Mouse (Mus musculus) myocyte (in vitro differentiated cells): ENCODE data around the gene Cdk5r1. TPM values are rescaled to one million over a fixed set of nuclear protein-coding genes. Genes with fewer than 3 reads are reported as not detected.

ENCODE experiments used
- H3K27me3 ChIP-seq: one replicate; pipeline ENCODE4 v1.6.1; 2011; ENCODE audit not compliant: control insufficient read depth, insufficient read depth, insufficient read length
- H3K36me3 ChIP-seq: one replicate; pipeline ENCODE4 v1.6.1; 2011; ENCODE audit not compliant: control insufficient read depth, insufficient read depth
- H3K4me2 ChIP-seq: one replicate; pipeline ENCODE4 v1.6.1; 2011; ENCODE audit warnings: low read depth, control low read depth
- H3K4me3 ChIP-seq: one replicate; pipeline ENCODE4 v1.5.1; 2011; ENCODE audit warnings: mild to moderate bottlenecking, control low read depth, moderate library complexity
- H3K79me2 ChIP-seq: one replicate; pipeline ENCODE4 v1.6.1; 2011; ENCODE audit not compliant: control insufficient read depth, insufficient read depth
- H3ac ChIP-seq: one replicate; pipeline ENCODE4 v1.6.1; 2011; ENCODE audit not compliant: control insufficient read depth, insufficient read length
- CEBPB ChIP-seq: IDR thresholded peaks from 2 replicates; pipeline ENCODE4 v1.6.1; 2011; ENCODE audit warnings: mild to moderate bottlenecking, moderate library complexity; ENCODE audit not compliant: poor library complexity, insufficient read depth, severe bottlenecking
- E2F4 ChIP-seq: IDR thresholded peaks from one replicate; pipeline ENCODE4 v1.6.1; 2011; ENCODE audit warnings: mild to moderate bottlenecking, control low read depth, moderate library complexity; ENCODE audit not compliant: insufficient read depth
- MAX ChIP-seq: IDR thresholded peaks from one replicate; pipeline ENCODE4 v1.6.1; 2011; ENCODE audit warnings: low read depth, mild to moderate bottlenecking, control low read depth
- MYOD1 ChIP-seq, 3 experiments: IDR thresholded peaks; one replicate each; pipeline ENCODE4 v1.6.1; 2011; ENCODE audit warnings: control low read depth in 2 of 3, low read depth in 2 of 3, mild to moderate bottlenecking in 2 of 3, moderate library complexity in 1 of 3; ENCODE audit not compliant: insufficient read length in 2 of 3, control insufficient read depth in 1 of 3
- MYOG ChIP-seq, 3 experiments: IDR thresholded peaks; one replicate each; pipeline ENCODE4 v1.6.1; 2011; ENCODE audit warnings: control low read depth in 2 of 3, low read depth in 2 of 3, mild to moderate bottlenecking in 2 of 3; ENCODE audit not compliant: insufficient read length in 2 of 3, control insufficient read depth in 1 of 3, insufficient read depth in 1 of 3
- POLR2A ChIP-seq: IDR thresholded peaks from one replicate; pipeline ENCODE4 v1.6.1; 2011; ENCODE audit warnings: low read depth, mild to moderate bottlenecking, control low read depth, moderate library complexity; ENCODE audit not compliant: insufficient read length
- POLR2AphosphoS2 ChIP-seq: IDR thresholded peaks from one replicate; pipeline ENCODE4 v1.6.1; 2011; ENCODE audit warnings: low read depth, control low read depth; ENCODE audit not compliant: insufficient read length
- REST ChIP-seq: IDR thresholded peaks from one replicate; pipeline ENCODE4 v1.6.1; 2011; ENCODE audit warnings: mild to moderate bottlenecking, control low read depth, moderate library complexity; ENCODE audit not compliant: insufficient read depth, insufficient read length
- SRF ChIP-seq: IDR thresholded peaks from one replicate; pipeline ENCODE4 v1.6.1; 2011; ENCODE audit warnings: low read depth; ENCODE audit not compliant: control insufficient read depth, insufficient read length
- TCF12 ChIP-seq: IDR thresholded peaks from one replicate; pipeline ENCODE4 v1.6.1; 2011; ENCODE audit warnings: mild to moderate bottlenecking, control low read depth; ENCODE audit not compliant: poor library complexity, insufficient read depth, severe bottlenecking
- TCF3 ChIP-seq: IDR thresholded peaks from one replicate; pipeline ENCODE4 v1.6.1; 2011; ENCODE audit warnings: low read depth, control low read depth; ENCODE audit not compliant: insufficient read length
- USF1 ChIP-seq: IDR thresholded peaks from one replicate; pipeline ENCODE4 v1.6.1; 2011; ENCODE audit warnings: low read depth, mild to moderate bottlenecking, control low read depth, moderate library complexity
- polyA plus RNA-seq: library from polyadenylated mRNA; unstranded; fragments of >200 nt; fragmentation: generic; extraction: Trizol; gene quantifications from one replicate; pipeline ENCODE4 v1.2.1, GENCODE M21; 2012; ENCODE audit warnings: missing spikeins

Gene Cdk5r1
- polyA plus RNA-seq, 1 experiment, result 11.3 TPM

DNA sequence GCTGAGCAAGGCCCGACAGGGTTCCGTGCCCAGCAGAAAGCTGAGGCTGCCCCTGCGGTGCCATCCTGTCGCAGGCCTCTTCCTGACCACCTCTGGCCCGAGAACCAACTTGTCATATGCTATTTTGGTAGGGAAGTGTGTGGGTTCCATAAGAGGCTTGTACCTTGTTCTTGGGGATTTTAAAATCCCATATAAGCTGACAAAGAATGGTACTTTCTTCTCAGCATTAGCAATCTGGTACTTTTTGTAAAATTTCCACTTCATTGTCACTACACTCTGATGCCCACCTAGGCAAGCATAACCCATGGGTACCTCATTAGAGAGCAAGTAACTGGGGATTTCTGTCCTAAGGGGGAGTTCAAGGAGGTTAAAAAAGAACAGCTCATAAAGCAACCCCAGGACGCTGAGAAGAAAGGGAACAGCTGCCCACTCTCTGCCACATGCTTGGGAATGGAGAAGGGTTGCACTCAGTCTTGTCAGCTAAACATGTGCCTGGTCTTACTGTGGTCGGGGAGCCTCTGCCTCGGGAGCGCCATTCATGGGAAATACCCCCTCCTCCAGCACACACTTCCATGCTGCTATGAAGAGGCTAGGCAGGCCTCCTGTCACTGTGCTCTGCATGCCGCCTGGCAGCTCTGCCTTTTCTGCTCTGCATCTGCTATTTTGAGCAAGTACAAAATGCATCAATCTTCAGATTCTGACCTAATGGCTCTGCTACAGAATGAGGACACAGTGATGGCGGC, 21.7 kb downstream of the Cdk5r1 start:
- H3K27me3 ChIP-seq, result no peaks in the 10 kb centered on the region
- peak overlapping the region; percentile 87 for H3K4me2 ChIP-seq
- TF ChIP-seq MAX (no peak), MYOG (IDR thresholded peaks at IDR 0.05; ENCODE audit: control insufficient read depth in 1 of 3, insufficient read depth in 1 of 3, insufficient read length in 2 of 3, low read depth in 2 of 3) (peak; percentile 49 to 88 (median 80)), POLR2AphosphoS2 (no peak), TCF12 (peak; percentile 30), E2F4 (no peak), POLR2A (no peak), SRF (no peak), TCF3 (no peak), MYOD1 (IDR thresholded peaks at IDR 0.05; ENCODE audit: control insufficient read depth in 1 of 3, insufficient read length in 2 of 3, low read depth in 2 of 3) (peak; percentile 33 to 93 (median 91))
- H3K79me2 ChIP-seq, result no peaks in the 10 kb centered on the region
- no peaks in the 10 kb centered on the region for H3K36me3 ChIP-seq
- H3K4me3 ChIP-seq, result no peak overlapping the region
- H3ac ChIP-seq, result no peak overlapping the region

DNA sequence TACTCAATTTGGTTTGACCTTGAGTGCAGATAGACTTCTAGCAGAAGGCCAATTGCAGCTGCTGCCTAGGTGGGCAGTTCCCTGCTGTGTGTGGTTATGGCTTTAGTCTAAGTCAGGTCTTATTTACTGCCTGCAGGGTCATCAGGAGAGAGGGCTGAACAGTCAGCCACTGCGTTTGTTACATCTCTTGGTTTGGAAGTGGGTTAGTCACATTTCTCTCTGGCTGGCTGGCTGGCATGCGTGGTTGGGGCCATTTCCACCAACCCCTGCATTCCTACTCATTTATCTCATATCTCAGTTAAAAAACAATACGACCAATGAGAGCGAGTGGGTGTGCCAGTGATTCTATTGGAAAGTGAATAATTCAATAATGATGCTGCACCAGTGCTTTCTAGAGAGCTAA, 22.7 kb downstream of the Cdk5r1 start:
- no peaks in the 10 kb centered on the region for H3K79me2 ChIP-seq
- H3K27me3 ChIP-seq, result no peaks in the 10 kb centered on the region
- H3K4me2 ChIP-seq, result peak overlapping the region; percentile 87
- H3K4me3 ChIP-seq, result no peak overlapping the region
- peak; percentile 20 to 92 (median 87) for TF ChIP-seq MYOD1 (IDR thresholded peaks at IDR 0.05; ENCODE audit: control insufficient read depth in 1 of 3, insufficient read length in 2 of 3, low read depth in 2 of 3)
- TF ChIP-seq MYOG (IDR thresholded peaks at IDR 0.05; ENCODE audit: control insufficient read depth in 1 of 3, insufficient read depth in 1 of 3, insufficient read length in 2 of 3, low read depth in 2 of 3), result peak in 2 of 3 experiments; percentile 86 to 88
- TF ChIP-seq POLR2A, result peak; percentile 17
- peak; percentile 76 for TF ChIP-seq TCF12
- no peak for TF ChIP-seq TCF3
- 0 out of 2 replicates have a peak, but pooled peaks have one; percentile 18 for TF ChIP-seq CEBPB
- TF ChIP-seq REST, result no peak
- no peaks in the 10 kb centered on the region for H3K36me3 ChIP-seq
- H3ac ChIP-seq, result no peak overlapping the region

DNA sequence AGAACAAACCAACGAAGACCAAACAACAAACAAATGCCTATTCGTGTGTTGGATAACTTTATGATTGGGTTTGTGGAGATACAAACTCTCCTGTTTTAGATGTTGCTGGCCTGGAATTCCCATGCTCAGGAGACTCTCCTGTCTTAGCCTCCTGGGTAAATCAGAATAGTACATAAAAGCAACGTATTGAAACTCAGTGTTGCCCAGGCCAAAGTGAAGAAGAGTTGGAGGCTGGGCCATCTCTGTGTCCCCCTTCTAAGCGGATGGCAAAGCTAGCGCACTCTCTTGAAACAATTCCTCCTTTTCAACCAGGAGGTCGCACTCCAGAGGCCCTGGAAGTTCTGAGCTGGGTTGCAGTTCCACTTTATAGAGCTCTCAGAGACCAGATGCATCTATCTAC, 26.5 kb downstream of the Cdk5r1 start:
- no peaks in the 10 kb centered on the region for H3K36me3 ChIP-seq
- H3ac ChIP-seq, result no peak overlapping the region
- TF ChIP-seq TCF12 (no peak), POLR2AphosphoS2 (no peak), REST (no peak), CEBPB (no peak), USF1 (no peak), SRF (no peak), MAX (no peak), POLR2A (no peak), E2F4 (no peak), TCF3 (no peak), MYOG (IDR thresholded peaks at IDR 0.05; ENCODE audit: control insufficient read depth in 1 of 3, insufficient read depth in 1 of 3, insufficient read length in 2 of 3, low read depth in 2 of 3) (no peak), MYOD1 (IDR thresholded peaks at IDR 0.05; ENCODE audit: control insufficient read depth in 1 of 3, insufficient read length in 2 of 3, low read depth in 2 of 3) (no peak)
- no peaks in the 10 kb centered on the region for H3K79me2 ChIP-seq
- no peaks in the 10 kb centered on the region for H3K27me3 ChIP-seq
- H3K4me2 ChIP-seq, result no peak overlapping the region
- H3K4me3 ChIP-seq, result no peak overlapping the region

DNA sequence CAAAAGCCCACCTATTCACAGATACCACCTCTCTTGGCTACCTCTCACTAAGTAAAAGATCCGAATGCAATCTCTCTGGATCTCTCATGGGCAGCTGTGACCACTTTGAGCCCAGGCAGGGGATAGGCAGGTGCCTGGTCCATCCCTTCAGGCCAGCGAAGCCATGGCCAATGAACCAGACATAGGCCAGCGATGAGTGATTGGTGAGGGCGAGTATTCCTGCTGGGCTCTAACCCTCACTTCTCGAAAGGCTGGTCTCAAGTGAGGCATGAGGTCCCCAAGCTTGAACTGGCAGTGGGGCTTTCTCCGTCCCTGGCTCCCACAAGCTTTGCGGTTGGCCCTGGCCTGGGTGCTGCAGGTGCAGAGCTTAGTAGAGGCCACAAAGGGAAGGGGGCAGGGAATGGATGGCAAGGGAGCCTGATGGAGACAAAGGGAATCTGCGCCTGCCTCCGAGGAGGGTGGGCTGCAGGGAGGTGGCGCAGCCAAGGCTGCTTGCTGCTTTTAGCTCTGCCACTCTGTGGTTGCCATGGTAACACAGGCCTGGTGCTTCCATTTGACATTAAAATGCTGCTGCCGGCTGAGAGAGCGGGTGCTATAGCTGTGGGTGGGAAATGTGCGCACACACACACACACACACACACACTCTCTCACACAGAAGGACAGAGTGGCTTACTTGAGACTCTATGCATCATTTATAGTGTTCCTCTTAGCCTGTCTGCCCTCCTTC, 27.1 kb downstream of the Cdk5r1 start:
- Histone ChIP-seq H3K4me3 (no peak overlapping the region), H3ac (no peak overlapping the region), H3K79me2 (no peaks in the 10 kb centered on the region)

More for the DNA sequence above, 27.1 kb downstream of the Cdk5r1 start:
- Histone ChIP-seq H3K27me3 (no peaks in the 10 kb centered on the region), H3K4me2 (no peak overlapping the region), H3K36me3 (no peaks in the 10 kb centered on the region)
- TF ChIP-seq E2F4 (no peak), TCF3 (no peak), REST (no peak), CEBPB (no peak), POLR2AphosphoS2 (no peak), MAX (no peak), MYOD1 (IDR thresholded peaks at IDR 0.05; ENCODE audit: control insufficient read depth in 1 of 3, insufficient read length in 2 of 3, low read depth in 2 of 3) (no peak), TCF12 (no peak), USF1 (no peak), MYOG (IDR thresholded peaks at IDR 0.05; ENCODE audit: control insufficient read depth in 1 of 3, insufficient read depth in 1 of 3, insufficient read length in 2 of 3, low read depth in 2 of 3) (no peak), SRF (no peak), POLR2A (no peak)
